Mouse (Mus musculus): ENCODE measurements around the gene Gpr157. TPM values are rescaled to one million over a fixed set of nuclear protein-coding genes. Genes with fewer than 3 reads are reported as not detected.

The Gpr157 gene
- polyA plus RNA-seq, 1 experiment from 2014 or later: 4.5 TPM

- H3K9me3 ChIP-seq (replicated peaks; ENCODE audit: control insufficient read depth, low read length): no peaks in the 10 kb centered on the region
- peak overlapping the region; percentile 0; the same call in 1 of the 2 replicates for H3K27ac ChIP-seq (ENCODE audit: low read length)
- H3K4me2 ChIP-seq (ENCODE audit: low read depth, low read length): no peak overlapping the region
- H3K36me3 ChIP-seq (ENCODE audit: control insufficient read depth, insufficient read depth): no peaks in the 10 kb centered on the region
- no peak overlapping the region for H3K9ac ChIP-seq (ENCODE audit: low read length)
- 37% methylated on average over 7 of the region's 7 CpGs for WGBS
- ATAC-seq (replicated peaks; ENCODE audit: extremely low read depth, insufficient read depth, low FRiP score): peak; percentile 71; the same call in 1 of the 2 replicates
- no peak overlapping the region for H3K4me3 ChIP-seq (ENCODE audit: low read length)
- H3K4me1 ChIP-seq (ENCODE audit: control insufficient read depth, insufficient read depth, low read length): peaks cover 12% of the 10 kb centered on the region
- H3K27me3 ChIP-seq (ENCODE audit: control insufficient read depth, insufficient read depth, low read length): no peaks in the 10 kb centered on the region
Observed at GRCm38 (mm10) chr4:150079244-150079643, 7.9 kb upstream of the Gpr157 start.

- peaks cover 12% of the 10 kb centered on the region for H3K4me1 ChIP-seq (ENCODE audit: control insufficient read depth, insufficient read depth, low read length)
- 74% methylated on average over 11 of the region's 11 CpGs for WGBS
- 0 out of 2 replicates have a peak, but pooled peaks cover 1% of the 10 kb centered on the region for H3K9me3 ChIP-seq (replicated peaks; ENCODE audit: control insufficient read depth, low read length)
- no peak for ATAC-seq (replicated peaks; ENCODE audit: extremely low read depth, insufficient read depth, low FRiP score)
- H3K36me3 ChIP-seq (ENCODE audit: control insufficient read depth, insufficient read depth): no peaks in the 10 kb centered on the region
- no peak overlapping the region for H3K27ac ChIP-seq (ENCODE audit: low read length)
- H3K9ac ChIP-seq (ENCODE audit: low read length): no peak overlapping the region
- H3K4me3 ChIP-seq (ENCODE audit: low read length): no peak overlapping the region
- H3K27me3 ChIP-seq (ENCODE audit: control insufficient read depth, insufficient read depth, low read length): no peaks in the 10 kb centered on the region
- H3K4me2 ChIP-seq (ENCODE audit: low read depth, low read length): no peak overlapping the region
Observed at GRCm38 (mm10) chr4:150080330-150080967, 6.7 kb upstream of the Gpr157 start.

DNA sequence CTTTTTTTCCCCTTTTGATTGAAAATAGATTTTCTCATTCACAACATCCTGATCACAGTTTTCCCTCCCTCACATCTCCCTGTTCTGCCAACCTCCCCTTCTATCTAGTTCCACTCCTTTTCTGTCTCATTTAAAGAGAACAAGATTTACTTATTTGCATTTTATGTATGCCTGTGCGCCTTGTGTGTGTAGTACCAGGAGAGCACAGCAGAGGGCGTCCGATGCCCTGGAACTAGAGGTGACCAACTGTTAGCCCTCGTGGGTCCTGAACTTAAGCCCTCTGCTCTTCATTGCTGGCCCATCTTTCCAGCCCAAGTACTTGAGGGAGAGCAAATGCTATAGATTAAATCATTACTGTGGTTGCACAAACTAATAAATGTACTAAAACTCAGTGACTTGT, 1.8 kb upstream of the Gpr157 start:
- Histone ChIP-seq H3K27ac (ENCODE audit: low read length) (no peak overlapping the region), H3K36me3 (ENCODE audit: control insufficient read depth, insufficient read depth) (no peaks in the 10 kb centered on the region), H3K4me1 (ENCODE audit: control insufficient read depth, insufficient read depth, low read length) (peaks cover 18% of the 10 kb centered on the region; the same call in 1 of the 2 replicates), H3K9me3 (replicated peaks; ENCODE audit: control insufficient read depth, low read length) (0 out of 2 replicates have a peak, but pooled peaks cover 2% of the 10 kb centered on the region), H3K4me2 (ENCODE audit: low read depth, low read length) (no peak overlapping the region), H3K4me3 (ENCODE audit: low read length) (no peak overlapping the region), H3K27me3 (ENCODE audit: control insufficient read depth, insufficient read depth, low read length) (no peaks in the 10 kb centered on the region), H3K9ac (ENCODE audit: low read length) (no peak overlapping the region)
- ATAC-seq (replicated peaks; ENCODE audit: extremely low read depth, insufficient read depth, low FRiP score): no peak
- WGBS: 74% methylated on average over 4 of the region's 4 CpGs

GRCm38 (mm10) chr4:150086841-150087160, 364 bp upstream of the Gpr157 start:
- Histone ChIP-seq H3K9me3 (replicated peaks; ENCODE audit: control insufficient read depth, low read length) (0 out of 2 replicates have a peak, but pooled peaks cover 2% of the 10 kb centered on the region), H3K4me1 (ENCODE audit: control insufficient read depth, insufficient read depth, low read length) (peaks cover 27% of the 10 kb centered on the region), H3K9ac (ENCODE audit: low read length) (0 out of 2 replicates have a peak overlapping the region, but pooled peaks have one; percentile 46), H3K4me3 (ENCODE audit: low read length) (peak overlapping the region; percentile 75), H3K4me2 (ENCODE audit: low read depth, low read length) (peak overlapping the region; percentile 98), H3K27me3 (ENCODE audit: control insufficient read depth, insufficient read depth, low read length) (no peaks in the 10 kb centered on the region), H3K27ac (ENCODE audit: low read length) (peak overlapping the region; percentile 80), H3K36me3 (ENCODE audit: control insufficient read depth, insufficient read depth) (no peaks in the 10 kb centered on the region)
- no peak for ATAC-seq (replicated peaks; ENCODE audit: extremely low read depth, insufficient read depth, low FRiP score)
- 5% methylated on average over 7 of the region's 7 CpGs for WGBS

GRCm38 (mm10) chr4:150087890-150088530, 845 bp downstream of the Gpr157 start:
- Histone ChIP-seq H3K4me1 (ENCODE audit: control insufficient read depth, insufficient read depth, low read length) (peaks cover 33% of the 10 kb centered on the region), H3K9ac (ENCODE audit: low read length) (peak overlapping the region; percentile 93), H3K9me3 (replicated peaks; ENCODE audit: control insufficient read depth, low read length) (0 out of 2 replicates have a peak, but pooled peaks cover 2% of the 10 kb centered on the region), H3K27ac (ENCODE audit: low read length) (peak overlapping the region; percentile 96), H3K36me3 (ENCODE audit: control insufficient read depth, insufficient read depth) (no peaks in the 10 kb centered on the region), H3K4me2 (ENCODE audit: low read depth, low read length) (peak overlapping the region; percentile 98), H3K4me3 (ENCODE audit: low read length) (peak overlapping the region; percentile 75), H3K27me3 (ENCODE audit: control insufficient read depth, insufficient read depth, low read length) (no peaks in the 10 kb centered on the region)
- WGBS: 16% methylated on average over 29 of the region's 29 CpGs
- no peak for ATAC-seq (replicated peaks; ENCODE audit: extremely low read depth, insufficient read depth, low FRiP score)

GRCm38 (mm10) chr4:150089121-150089520, 2.0 kb downstream of the Gpr157 start:
- Histone ChIP-seq H3K9ac (ENCODE audit: low read length) (peak overlapping the region; percentile 93), H3K9me3 (replicated peaks; ENCODE audit: control insufficient read depth, low read length) (0 out of 2 replicates have a peak, but pooled peaks cover 2% of the 10 kb centered on the region), H3K4me1 (ENCODE audit: control insufficient read depth, insufficient read depth, low read length) (peaks cover 39% of the 10 kb centered on the region), H3K27ac (ENCODE audit: low read length) (peak overlapping the region; percentile 96), H3K4me3 (ENCODE audit: low read length) (peak overlapping the region; percentile 75), H3K27me3 (ENCODE audit: control insufficient read depth, insufficient read depth, low read length) (no peaks in the 10 kb centered on the region), H3K4me2 (ENCODE audit: low read depth, low read length) (peak overlapping the region; percentile 98), H3K36me3 (ENCODE audit: control insufficient read depth, insufficient read depth) (no peaks in the 10 kb centered on the region)
- WGBS: 28% methylated on average over 10 of the region's 10 CpGs
- no peak for ATAC-seq (replicated peaks; ENCODE audit: extremely low read depth, insufficient read depth, low FRiP score)

DNA sequence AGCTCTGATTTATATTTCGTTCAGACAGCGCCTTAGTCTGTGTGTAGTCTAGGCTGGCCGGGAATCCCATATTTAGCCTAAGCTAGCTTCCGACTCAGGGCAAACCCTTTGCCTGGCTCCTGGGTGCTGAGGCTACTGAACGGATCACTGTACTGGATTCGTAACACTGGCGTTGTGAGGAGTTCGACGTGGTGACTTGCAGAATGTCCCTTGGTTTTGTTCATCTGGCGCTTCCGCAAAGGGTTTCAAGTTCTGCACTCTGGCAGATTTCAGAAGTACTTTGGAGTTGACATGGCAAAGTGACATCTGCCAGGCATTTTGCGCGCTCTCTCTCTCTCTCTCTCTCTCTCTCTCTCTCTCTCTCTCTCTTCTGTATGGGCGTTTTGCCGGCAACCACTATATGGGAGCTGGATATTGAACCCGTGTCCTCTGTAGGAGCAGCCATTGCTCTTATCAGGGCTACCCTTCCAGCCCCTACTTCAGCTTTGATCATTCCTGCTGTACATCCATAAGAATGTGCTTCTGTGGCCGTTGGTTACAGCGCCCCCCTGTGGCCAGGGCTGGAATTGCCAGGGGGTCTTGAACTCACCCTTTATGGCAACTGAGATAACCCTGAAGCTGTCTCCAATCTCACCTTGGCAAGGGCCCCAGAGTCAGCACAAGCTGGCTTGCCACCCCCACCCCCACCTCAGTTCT, 4.9 kb downstream of the Gpr157 start:
- Histone ChIP-seq H3K27me3 (ENCODE audit: control insufficient read depth, insufficient read depth, low read length) (no peaks in the 10 kb centered on the region), H3K4me1 (ENCODE audit: control insufficient read depth, insufficient read depth, low read length) (peaks cover 42% of the 10 kb centered on the region)
- 78% methylated on average over 18 of the region's 18 CpGs for WGBS

DNA sequence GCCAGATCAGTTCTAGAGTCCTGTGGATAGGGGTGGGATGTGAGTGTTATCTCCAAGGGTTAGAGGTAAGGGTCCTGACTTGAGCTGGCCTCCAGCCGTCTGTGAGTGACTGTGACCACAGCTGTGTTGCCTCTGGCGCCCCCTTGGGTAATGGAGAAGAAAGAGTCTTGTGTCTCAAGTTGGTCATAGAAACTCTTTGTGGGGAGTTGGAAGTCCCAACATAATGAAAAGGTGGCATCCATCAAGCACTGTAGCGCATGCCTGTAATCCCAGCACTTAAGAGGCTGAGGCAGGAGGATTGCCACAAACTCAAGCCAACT, 5.4 kb downstream of the Gpr157 start:
- WGBS: 53% methylated on average over 3 of the region's 3 CpGs
- Histone ChIP-seq H3K36me3 (ENCODE audit: control insufficient read depth, insufficient read depth) (no peaks in the 10 kb centered on the region), H3K4me2 (ENCODE audit: low read depth, low read length) (no peak overlapping the region), H3K27ac (ENCODE audit: low read length) (no peak overlapping the region), H3K9ac (ENCODE audit: low read length) (no peak overlapping the region), H3K4me1 (ENCODE audit: control insufficient read depth, insufficient read depth, low read length) (peaks cover 42% of the 10 kb centered on the region), H3K4me3 (ENCODE audit: low read length) (no peak overlapping the region), H3K27me3 (ENCODE audit: control insufficient read depth, insufficient read depth, low read length) (no peaks in the 10 kb centered on the region), H3K9me3 (replicated peaks; ENCODE audit: control insufficient read depth, low read length) (no peaks in the 10 kb centered on the region)
- no peak for ATAC-seq (replicated peaks; ENCODE audit: extremely low read depth, insufficient read depth, low FRiP score)

More for the DNA sequence above, 4.9 kb downstream of the Gpr157 start:
- no peaks in the 10 kb centered on the region for H3K9me3 ChIP-seq (replicated peaks; ENCODE audit: control insufficient read depth, low read length)
- no peak overlapping the region for H3K4me2 ChIP-seq (ENCODE audit: low read depth, low read length)
- H3K9ac ChIP-seq (ENCODE audit: low read length): no peak overlapping the region
- no peak for ATAC-seq (replicated peaks; ENCODE audit: extremely low read depth, insufficient read depth, low FRiP score)
- no peak overlapping the region for H3K4me3 ChIP-seq (ENCODE audit: low read length)
- H3K36me3 ChIP-seq (ENCODE audit: control insufficient read depth, insufficient read depth): no peaks in the 10 kb centered on the region
- H3K27ac ChIP-seq (ENCODE audit: low read length): no peak overlapping the region

Measured in heart, embryonic 16.5 days (tissue).